Mouse (Mus musculus): ENCODE measurements around the gene Pld2.
"Not testable (repeated sequence)": the region's sequence is repeated elsewhere in the genome, so short reads cannot be mapped to it uniquely, and the experiment has no call there.

Pld2 gene

DNA sequence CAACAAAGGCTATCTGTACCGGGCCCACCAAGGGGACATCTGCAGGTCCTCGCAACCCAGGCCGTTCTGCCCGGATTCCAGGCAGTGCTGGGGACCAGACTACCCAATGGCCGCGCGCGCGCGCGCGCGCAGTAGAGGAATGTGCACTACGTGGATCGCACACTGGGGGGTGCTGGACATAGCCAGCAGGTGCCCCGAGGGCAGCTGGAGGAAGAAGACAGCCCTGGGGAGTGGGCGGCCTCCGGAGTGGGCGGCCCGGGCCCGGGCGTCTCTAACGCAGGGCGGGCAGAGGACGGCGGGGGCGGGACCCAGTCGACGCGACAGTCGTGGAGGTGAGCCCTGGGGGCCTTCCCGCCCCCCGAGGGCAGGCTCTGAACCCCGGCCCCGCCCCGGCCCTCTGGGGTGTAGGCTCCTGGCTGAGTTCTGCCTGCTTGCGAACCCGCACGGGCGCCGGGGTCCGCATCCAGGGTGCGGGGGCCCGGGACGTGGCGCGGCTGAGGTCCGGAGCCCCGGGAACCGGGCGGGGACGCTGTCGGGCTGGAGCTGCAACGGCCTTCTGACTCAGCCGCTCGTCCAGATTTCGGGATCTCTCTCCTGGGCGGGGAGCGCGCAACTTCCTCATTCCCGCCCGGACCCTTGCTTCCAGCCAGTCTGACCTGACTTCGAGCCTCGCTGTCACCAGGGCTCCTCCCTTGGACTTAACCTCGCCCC, at the start of gene Pld2:
Gene Pld2, plus strand, starts transcription at position 188 of the 711 bp plus-strand sequence.
- peak; percentile 76 for DNase-seq

DNA sequence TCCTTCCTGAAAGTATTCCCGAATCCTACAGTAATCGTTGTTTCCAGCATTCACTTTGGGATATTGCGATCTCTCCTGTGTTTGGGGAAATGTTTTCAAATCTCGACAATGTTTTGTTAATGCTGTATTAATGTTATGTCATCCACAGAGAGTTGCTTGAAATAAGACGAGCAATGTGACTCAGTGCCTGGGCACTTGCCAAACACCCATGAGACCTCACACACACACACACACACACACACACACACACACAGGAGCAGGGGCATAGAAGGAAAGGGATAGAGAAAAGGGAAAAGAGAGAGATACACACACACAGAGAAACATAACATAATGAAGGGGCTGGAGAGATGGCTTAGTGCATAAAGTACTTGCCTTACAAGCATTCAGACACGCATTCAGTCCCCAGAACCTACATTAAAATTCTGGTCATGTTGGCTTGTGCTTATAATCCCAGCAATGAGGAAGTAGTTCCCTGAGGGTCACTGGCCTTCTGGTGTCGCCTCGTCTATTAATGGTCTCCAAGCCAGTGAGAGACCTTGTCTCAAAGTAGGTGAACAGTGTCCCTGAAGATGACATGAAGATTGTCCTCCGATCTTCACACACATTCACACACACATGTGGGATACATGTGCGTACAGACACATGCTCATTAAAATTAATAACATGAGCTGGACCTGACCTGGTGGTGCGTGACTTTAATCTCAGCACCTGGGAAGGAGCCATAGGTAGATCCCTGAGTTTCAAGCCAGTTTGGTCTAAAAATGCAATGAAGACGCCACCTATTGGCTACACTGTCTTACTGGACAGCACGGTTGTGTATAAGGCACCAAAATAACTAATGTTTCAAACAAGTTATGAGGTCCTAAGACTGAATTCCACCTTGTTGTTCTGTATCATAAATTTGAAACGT, 40.0 kb upstream of the Pld2 start:
- no peak for DNase-seq

- DNase-seq, result no peak
These were observed 39.4 kb upstream of the Pld2 start for GRCm38 (mm10) chr11:70500476-70500812.

DNA sequence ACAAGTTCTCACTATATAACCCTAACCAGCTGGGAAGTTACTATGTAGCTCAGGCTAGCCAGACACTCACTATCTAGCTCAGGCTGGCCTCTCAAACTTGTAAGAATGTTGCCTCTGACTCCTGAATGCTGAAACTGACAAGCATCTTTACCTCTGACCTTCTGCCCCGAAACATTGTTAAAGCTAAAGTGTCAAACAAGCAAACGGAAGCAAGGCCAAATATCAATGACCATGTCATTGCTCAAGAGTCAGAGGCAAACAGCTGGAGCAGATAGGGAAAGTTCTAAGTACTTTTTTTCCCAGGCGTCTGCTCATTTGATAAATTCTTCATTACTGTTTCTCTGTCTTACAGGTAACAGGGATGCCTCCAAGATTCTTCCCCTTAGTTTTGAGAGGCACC, 37.8 kb upstream of the Pld2 start:
- no peak for DNase-seq

GRCm38 (mm10) chr11:70504970-70505369, 34.9 kb upstream of the Pld2 start, which contains the start of gene Tm4sf5:
Gene Tm4sf5, plus strand, starts transcription at chr11:70505244.
- no peak for DNase-seq

GRCm38 (mm10) chr11:70506385-70506784, 33.5 kb upstream of the Pld2 start:
- peak; percentile 31 for DNase-seq

GRCm38 (mm10) chr11:70506962-70507515, 32.8 kb upstream of the Pld2 start:
- no peak for DNase-seq

GRCm38 (mm10) chr11:70509753-70510564, 29.9 kb upstream of the Pld2 start:
- DNase-seq, result peak; percentile 22

- DNase-seq, result no peak
These were observed 28.6 kb upstream of the Pld2 start for GRCm38 (mm10) chr11:70511242-70511641.

DNA sequence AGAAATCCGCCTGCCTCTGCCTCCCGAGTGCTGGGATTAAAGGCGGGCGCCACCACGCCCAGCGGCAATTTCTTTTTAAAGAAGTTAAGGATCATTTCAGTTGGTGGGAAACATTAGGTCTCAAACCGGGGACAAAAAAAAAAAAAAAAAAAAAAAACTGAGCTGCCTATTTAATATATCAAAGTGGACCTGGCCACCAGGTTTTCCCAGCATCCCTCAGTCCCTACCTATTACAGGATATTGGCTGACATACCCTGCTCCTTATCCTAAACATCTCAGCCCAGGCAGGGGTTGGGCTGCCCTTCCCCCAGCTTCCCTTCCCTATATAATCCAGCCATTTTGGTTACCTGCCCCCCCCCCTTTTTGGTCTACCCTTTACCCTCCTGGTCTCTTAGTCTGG, 28.0 kb upstream of the Pld2 start:
- no peak for DNase-seq

DNA sequence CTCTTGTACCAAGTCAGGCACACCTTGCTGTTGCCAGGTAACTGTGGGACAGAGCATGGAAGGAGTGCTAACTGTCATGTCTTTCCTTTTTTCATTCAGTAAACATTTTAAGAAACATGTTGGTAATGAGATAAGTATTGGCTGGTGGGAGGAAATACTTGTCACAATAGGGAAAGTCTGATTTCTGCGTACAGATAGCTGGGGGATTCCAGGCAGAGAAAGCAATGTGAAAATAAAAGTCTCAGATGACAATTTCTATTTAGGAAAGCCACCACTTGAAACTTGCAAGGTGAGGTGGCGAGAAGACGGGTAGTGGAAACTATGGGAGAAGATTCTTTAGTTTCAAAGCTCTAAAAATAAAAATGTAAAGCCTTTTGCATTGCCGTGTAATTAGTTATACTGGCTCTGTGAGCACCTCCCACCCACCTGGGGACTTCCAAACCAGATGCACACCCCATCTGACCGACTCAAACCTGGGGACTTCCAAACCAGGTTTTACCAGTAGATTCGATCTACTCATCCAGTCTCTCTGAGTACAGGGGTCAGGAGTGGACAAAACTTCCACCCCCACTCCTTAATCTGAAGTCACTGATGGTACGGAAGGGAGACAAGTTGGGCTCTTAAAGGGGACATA, 27.0 kb upstream of the Pld2 start:
- DNase-seq, result no peak

- no peak for DNase-seq
These were observed 26.3 kb upstream of the Pld2 start for GRCm38 (mm10) chr11:70513520-70513919.

DNA sequence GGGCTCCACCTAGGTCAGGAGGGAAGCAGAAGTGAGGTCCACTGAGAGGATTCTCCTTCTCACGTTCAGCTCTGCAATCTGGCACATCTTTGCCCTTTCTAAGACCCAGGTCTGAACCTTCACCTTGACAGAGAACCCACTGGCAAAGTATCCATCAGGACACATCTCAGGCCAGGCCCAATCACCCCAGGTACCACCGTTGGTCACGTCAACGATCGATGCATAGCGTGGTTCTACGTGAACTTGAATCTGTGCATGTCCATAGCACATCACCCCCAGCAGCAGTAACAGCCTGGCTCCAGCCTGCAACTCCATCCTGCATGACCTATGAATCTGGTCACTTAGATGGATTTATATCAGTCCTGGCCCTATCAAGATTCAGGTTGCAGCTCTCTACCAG, 25.6 kb upstream of the Pld2 start, which contains the start of gene Vmo1:
Gene Vmo1, minus strand, starts transcription at position 329 of the 400 bp plus-strand sequence.
- no peak for DNase-seq

DNA sequence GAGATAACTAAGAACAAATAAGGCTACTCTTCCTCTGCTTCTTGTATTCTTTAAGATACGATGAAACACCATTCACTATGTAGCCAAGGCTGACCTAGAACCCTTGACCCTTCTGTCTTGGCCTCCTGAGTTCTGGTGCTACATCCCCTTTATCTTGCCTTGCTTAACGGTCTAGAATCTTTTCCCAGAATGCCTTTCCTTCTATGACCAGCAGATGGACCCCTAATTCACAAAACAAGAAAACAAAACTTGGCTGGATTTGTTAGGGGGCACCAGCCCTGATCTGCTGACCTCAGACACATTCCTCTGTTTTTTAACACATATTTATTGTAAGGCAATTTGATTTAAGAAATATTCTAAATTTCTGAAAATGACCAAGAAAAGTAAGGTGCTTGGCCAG, 23.5 kb upstream of the Pld2 start:
- DNase-seq, result no peak

DNA sequence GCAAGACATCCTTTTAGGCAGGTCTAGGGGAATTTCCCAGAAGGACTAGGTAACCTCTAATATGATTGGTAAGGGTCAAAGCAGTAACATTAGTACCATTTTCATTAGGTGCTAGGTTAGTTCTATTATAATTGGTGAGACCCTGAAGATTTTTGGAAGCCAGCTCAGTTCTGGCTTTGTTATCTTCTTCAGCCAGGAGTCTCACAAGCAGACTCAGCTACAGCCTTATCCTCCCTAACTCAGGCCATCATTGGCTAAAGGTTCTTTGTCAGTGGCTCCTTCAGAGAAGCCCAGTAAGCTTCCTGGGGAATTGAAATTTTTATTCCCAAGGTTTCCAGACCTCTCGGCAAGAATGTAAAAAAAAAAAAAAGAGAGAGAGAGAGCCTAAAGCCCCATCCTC, 21.4 kb upstream of the Pld2 start:
- DNase-seq, result no peak

- no peak for DNase-seq
These were observed 20.9 kb upstream of the Pld2 start, which contains the start of gene Gltpd2 for GRCm38 (mm10) chr11:70518923-70519322. Gene Gltpd2, plus strand, starts transcription at chr11:70519196.

DNA sequence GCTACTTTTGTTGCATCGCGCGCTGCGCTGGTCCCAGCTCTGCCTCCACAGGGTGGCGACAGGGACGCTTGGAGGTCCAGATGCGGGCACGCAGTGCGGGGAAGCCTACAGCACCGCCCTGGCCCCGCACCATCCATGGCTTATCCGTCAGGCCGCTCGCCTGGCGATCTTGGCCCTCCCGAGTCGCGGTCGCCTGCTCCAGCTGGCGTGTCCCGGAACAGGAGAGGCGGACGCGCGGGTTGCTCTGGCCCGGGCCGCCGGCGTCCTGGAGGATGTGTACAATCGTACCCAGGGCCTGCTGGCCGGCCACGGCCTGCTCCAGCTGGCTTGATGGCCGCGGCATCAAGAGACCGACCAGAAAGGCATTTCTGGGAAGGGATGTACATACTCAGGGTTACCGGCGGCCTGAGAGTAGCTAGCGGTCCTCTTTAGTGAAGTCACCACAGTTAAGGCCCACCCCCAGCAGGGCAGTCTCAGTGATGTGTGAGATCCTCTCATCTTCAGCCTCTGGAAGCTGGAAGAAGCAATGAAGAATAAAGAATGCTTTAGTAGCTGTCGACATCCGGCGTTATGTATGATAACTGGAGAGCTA, 19.6 kb upstream of the Pld2 start:
- DNase-seq, result no peak

DNA sequence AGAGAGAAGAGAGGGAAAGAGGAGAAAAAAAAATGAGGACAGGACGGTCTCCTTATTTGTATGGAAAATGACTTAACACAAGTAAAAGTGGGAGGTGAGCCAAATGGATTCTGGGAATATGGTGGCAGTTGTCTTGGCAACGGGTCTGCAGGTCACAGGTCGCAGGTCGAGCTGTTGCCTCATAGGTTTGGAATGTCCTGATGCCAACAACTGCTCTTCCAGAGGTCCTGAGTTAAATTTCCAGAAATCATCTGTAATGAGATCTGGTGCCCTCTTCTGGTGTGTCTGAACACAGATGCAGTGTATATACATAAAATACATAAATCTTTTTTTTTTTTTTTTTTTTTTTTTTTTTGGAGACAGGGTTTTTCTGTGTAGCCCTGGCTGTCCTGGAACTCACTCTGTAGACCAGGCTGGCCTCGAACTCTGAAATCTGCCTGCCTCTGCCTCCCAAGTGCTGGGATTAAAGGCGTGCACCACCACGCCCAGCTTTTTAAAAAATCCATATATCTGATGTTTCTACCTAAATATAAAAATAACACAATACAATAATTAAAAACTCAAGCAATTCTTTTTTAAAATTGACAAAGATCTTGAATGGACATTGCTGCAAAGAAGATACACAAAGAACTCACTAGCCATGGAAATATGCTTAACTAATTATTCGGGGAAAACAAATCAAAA, 16.4 kb upstream of the Pld2 start:
- not testable (repeated sequence) for DNase-seq

DNA sequence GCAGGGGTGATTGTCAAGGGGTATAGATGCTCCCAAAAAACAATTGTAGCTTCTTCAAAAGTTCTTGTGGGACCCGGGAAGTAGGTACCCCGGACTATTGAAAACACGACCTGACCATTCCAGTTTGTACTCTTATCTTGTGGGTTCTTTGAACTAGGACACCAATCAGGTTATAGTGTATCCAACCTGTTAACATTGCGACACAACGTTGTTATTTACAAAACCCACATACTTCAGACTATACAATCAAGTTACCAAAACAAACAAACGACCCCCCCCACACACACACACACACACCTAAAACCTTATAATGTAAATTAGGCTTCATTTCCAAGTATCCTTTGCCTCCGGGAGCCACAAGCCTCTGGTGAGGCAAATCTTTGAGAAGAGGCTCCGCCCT, 15.1 kb upstream of the Pld2 start:
- no peak for DNase-seq

DNA sequence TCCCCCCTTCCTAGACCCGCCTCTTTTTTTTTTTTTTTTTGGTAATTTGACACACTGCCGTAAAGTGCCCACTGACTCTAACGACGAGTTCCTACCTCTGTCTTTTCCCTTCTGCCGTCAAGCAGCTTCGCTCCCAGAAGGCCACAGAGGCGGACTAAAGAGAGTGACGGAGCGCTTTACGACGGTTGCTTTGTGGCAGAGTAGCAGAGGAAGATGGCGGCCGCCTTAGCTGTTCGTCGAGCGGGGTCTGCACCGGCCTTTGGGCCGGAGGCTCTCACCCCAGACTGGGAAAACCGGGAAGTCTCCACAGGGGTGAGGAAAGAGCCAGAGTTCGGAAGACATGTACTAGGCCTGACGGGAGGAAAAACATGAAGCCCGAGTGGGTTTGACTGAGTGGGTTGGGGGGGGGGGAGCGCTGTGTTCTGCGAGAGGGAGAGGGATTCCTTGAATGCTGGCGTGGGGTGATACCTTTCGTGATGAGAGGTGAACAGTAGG, 14.6 kb upstream of the Pld2 start, which contains the start of gene Psmb6:
Gene Psmb6, plus strand, starts transcription at position 184 of the 495 bp plus-strand sequence.
- DNase-seq, result peak; percentile 93

- no peak for DNase-seq
These were observed 14.1 kb upstream of the Pld2 start for GRCm38 (mm10) chr11:70525726-70526125.

Measured in right cerebral cortex, postnatal 25 days (tissue).